Mouse (Mus musculus): ENCODE measurements around the gene Dgat2. TPM values are rescaled to one million over a fixed set of nuclear protein-coding genes. Genes with fewer than 3 reads are reported as not detected.

Dgat2 gene
- polyA plus RNA-seq, 1 experiment from 2014 or later = 18.5 TPM

- H3K27me3 ChIP-seq (replicated peaks; ENCODE audit: control insufficient read depth, insufficient read depth, low read length) = no peaks in the 10 kb centered on the region
Observed at GRCm38 (mm10) chr7:99149017-99149416, 33.5 kb downstream of the Dgat2 start.

GRCm38 (mm10) chr7:99147494-99147893 lies 35.0 kb downstream of the Dgat2 start:
- Histone ChIP-seq H3K4me3 (replicated peaks; ENCODE audit: low read length) (no peak overlapping the region), H3K27me3 (replicated peaks; ENCODE audit: control insufficient read depth, insufficient read depth, low read length) (no peaks in the 10 kb centered on the region), H3K4me2 (ENCODE audit: low read length) (no peak overlapping the region), H3K9ac (replicated peaks; ENCODE audit: low read depth, low read length) (no peak overlapping the region), H3K9me3 (ENCODE audit: control insufficient read depth, low read length) (no peaks in the 10 kb centered on the region), H3K36me3 (ENCODE audit: control insufficient read depth, insufficient read depth) (no peaks in the 10 kb centered on the region), H3K27ac (ENCODE audit: low read length) (no peak overlapping the region), H3K4me1 (replicated peaks; ENCODE audit: control insufficient read depth, insufficient read depth, low read length) (no peaks in the 10 kb centered on the region)
- 90% methylated on average over 7 of the region's 7 CpGs for WGBS
- ATAC-seq = no peak

More at GRCm38 (mm10) chr7:99149017-99149416, 33.5 kb downstream of the Dgat2 start:
- H3K4me3 ChIP-seq (replicated peaks; ENCODE audit: low read length) = no peak overlapping the region
- H3K4me1 ChIP-seq (replicated peaks; ENCODE audit: control insufficient read depth, insufficient read depth, low read length) = no peaks in the 10 kb centered on the region
- no peak overlapping the region for H3K9ac ChIP-seq (replicated peaks; ENCODE audit: low read depth, low read length)
- 43% methylated on average over 1 of the region's 1 CpGs for WGBS
- H3K36me3 ChIP-seq (ENCODE audit: control insufficient read depth, insufficient read depth) = no peaks in the 10 kb centered on the region
- ATAC-seq = no peak
- no peak overlapping the region for H3K4me2 ChIP-seq (ENCODE audit: low read length)
- no peaks in the 10 kb centered on the region for H3K9me3 ChIP-seq (ENCODE audit: control insufficient read depth, low read length)
- no peak overlapping the region for H3K27ac ChIP-seq (ENCODE audit: low read length)

- H3K4me3 ChIP-seq (replicated peaks; ENCODE audit: low read length) = no peak overlapping the region
- no peak overlapping the region for H3K4me2 ChIP-seq (ENCODE audit: low read length)
- H3K4me1 ChIP-seq (replicated peaks; ENCODE audit: control insufficient read depth, insufficient read depth, low read length) = peaks cover 2% of the 10 kb centered on the region
- no peak overlapping the region for H3K27ac ChIP-seq (ENCODE audit: low read length)
- no peaks in the 10 kb centered on the region for H3K9me3 ChIP-seq (ENCODE audit: control insufficient read depth, low read length)
- no peaks in the 10 kb centered on the region for H3K36me3 ChIP-seq (ENCODE audit: control insufficient read depth, insufficient read depth)
- H3K27me3 ChIP-seq (replicated peaks; ENCODE audit: control insufficient read depth, insufficient read depth, low read length) = no peaks in the 10 kb centered on the region
- no peak for ATAC-seq
- H3K9ac ChIP-seq (replicated peaks; ENCODE audit: low read depth, low read length) = no peak overlapping the region
- WGBS = 77% methylated on average over 7 of the region's 7 CpGs
Observed at GRCm38 (mm10) chr7:99146906-99147305, 35.6 kb downstream of the Dgat2 start.

GRCm38 (mm10) chr7:99146011-99146410 lies 36.5 kb downstream of the Dgat2 start:
- H3K9me3 ChIP-seq (ENCODE audit: control insufficient read depth, low read length) = no peaks in the 10 kb centered on the region
- no peak overlapping the region for H3K27ac ChIP-seq (ENCODE audit: low read length)
- no peak for ATAC-seq

GRCm38 (mm10) chr7:99144616-99145015 lies 37.9 kb downstream of the Dgat2 start:
- Histone ChIP-seq H3K36me3 (ENCODE audit: control insufficient read depth, insufficient read depth) (no peaks in the 10 kb centered on the region), H3K27ac (ENCODE audit: low read length) (no peak overlapping the region), H3K4me1 (replicated peaks; ENCODE audit: control insufficient read depth, insufficient read depth, low read length) (peaks cover 11% of the 10 kb centered on the region), H3K9me3 (ENCODE audit: control insufficient read depth, low read length) (no peaks in the 10 kb centered on the region), H3K4me3 (replicated peaks; ENCODE audit: low read length) (no peak overlapping the region), H3K27me3 (replicated peaks; ENCODE audit: control insufficient read depth, insufficient read depth, low read length) (no peaks in the 10 kb centered on the region), H3K9ac (replicated peaks; ENCODE audit: low read depth, low read length) (no peak overlapping the region), H3K4me2 (ENCODE audit: low read length) (no peak overlapping the region)
- no peak for ATAC-seq
- WGBS = 74% methylated on average over 11 of the region's 11 CpGs

More at GRCm38 (mm10) chr7:99146011-99146410, 36.5 kb downstream of the Dgat2 start:
- H3K4me1 ChIP-seq (replicated peaks; ENCODE audit: control insufficient read depth, insufficient read depth, low read length) = peaks cover 6% of the 10 kb centered on the region
- no peaks in the 10 kb centered on the region for H3K36me3 ChIP-seq (ENCODE audit: control insufficient read depth, insufficient read depth)
- no peaks in the 10 kb centered on the region for H3K27me3 ChIP-seq (replicated peaks; ENCODE audit: control insufficient read depth, insufficient read depth, low read length)
- no peak overlapping the region for H3K9ac ChIP-seq (replicated peaks; ENCODE audit: low read depth, low read length)
- WGBS = 67% methylated on average over 7 of the region's 7 CpGs
- H3K4me3 ChIP-seq (replicated peaks; ENCODE audit: low read length) = no peak overlapping the region
- H3K4me2 ChIP-seq (ENCODE audit: low read length) = no peak overlapping the region

- WGBS = 75% methylated on average over 3 of the region's 3 CpGs
- H3K27ac ChIP-seq (ENCODE audit: low read length) = no peak overlapping the region
- H3K9ac ChIP-seq (replicated peaks; ENCODE audit: low read depth, low read length) = no peak overlapping the region
- no peak for ATAC-seq
- H3K36me3 ChIP-seq (ENCODE audit: control insufficient read depth, insufficient read depth) = no peaks in the 10 kb centered on the region
- H3K4me1 ChIP-seq (replicated peaks; ENCODE audit: control insufficient read depth, insufficient read depth, low read length) = peaks cover 17% of the 10 kb centered on the region
- H3K4me2 ChIP-seq (ENCODE audit: low read length) = no peak overlapping the region
- H3K4me3 ChIP-seq (replicated peaks; ENCODE audit: low read length) = no peak overlapping the region
- H3K9me3 ChIP-seq (ENCODE audit: control insufficient read depth, low read length) = no peaks in the 10 kb centered on the region
- H3K27me3 ChIP-seq (replicated peaks; ENCODE audit: control insufficient read depth, insufficient read depth, low read length) = no peaks in the 10 kb centered on the region
Observed at GRCm38 (mm10) chr7:99143244-99143643, 39.3 kb downstream of the Dgat2 start.

DNA sequence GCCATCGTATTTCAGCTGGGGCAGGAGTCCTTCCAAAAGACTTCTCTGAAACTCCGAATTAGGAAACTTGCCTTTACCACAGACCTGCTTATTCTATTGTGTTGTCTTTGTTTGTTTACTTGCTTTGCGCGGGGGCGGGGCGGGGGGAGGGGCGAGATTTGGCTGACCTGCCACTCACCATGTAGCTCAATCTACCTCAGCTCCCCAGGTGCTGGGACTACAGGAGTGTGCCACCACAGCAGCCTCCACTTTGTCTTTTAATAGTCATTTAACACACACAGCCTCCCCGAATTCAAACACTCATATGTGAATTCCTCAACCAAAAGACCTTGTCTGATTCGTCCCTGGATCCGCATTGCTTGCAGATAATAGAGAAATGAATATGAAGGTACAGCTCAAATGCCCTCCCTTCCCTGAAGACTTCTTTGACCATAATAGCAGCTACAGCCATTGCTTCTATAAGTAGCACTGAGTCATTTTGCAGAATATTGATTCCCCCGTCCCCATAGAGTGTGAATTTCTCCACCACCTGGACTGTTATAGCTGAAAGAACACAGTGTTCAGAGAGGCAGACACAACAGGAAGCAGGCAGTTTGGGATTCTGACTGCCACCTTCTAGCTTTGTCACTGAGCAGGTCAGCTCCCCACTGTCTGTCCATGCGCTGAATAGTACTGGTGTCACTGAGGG lies 40.5 kb downstream of the Dgat2 start:
- Histone ChIP-seq H3K9me3 (ENCODE audit: control insufficient read depth, low read length) (no peaks in the 10 kb centered on the region), H3K4me1 (replicated peaks; ENCODE audit: control insufficient read depth, insufficient read depth, low read length) (peaks cover 17% of the 10 kb centered on the region), H3K27me3 (replicated peaks; ENCODE audit: control insufficient read depth, insufficient read depth, low read length) (no peaks in the 10 kb centered on the region), H3K36me3 (ENCODE audit: control insufficient read depth, insufficient read depth) (no peaks in the 10 kb centered on the region), H3K9ac (replicated peaks; ENCODE audit: low read depth, low read length) (peak overlapping the region; percentile 38), H3K4me2 (ENCODE audit: low read length) (peak overlapping the region; percentile 70), H3K27ac (ENCODE audit: low read length) (peak overlapping the region; percentile 34), H3K4me3 (replicated peaks; ENCODE audit: low read length) (peak overlapping the region; percentile 97)
- WGBS = 27% methylated on average over 12 of the region's 12 CpGs
- no peak for ATAC-seq

DNA sequence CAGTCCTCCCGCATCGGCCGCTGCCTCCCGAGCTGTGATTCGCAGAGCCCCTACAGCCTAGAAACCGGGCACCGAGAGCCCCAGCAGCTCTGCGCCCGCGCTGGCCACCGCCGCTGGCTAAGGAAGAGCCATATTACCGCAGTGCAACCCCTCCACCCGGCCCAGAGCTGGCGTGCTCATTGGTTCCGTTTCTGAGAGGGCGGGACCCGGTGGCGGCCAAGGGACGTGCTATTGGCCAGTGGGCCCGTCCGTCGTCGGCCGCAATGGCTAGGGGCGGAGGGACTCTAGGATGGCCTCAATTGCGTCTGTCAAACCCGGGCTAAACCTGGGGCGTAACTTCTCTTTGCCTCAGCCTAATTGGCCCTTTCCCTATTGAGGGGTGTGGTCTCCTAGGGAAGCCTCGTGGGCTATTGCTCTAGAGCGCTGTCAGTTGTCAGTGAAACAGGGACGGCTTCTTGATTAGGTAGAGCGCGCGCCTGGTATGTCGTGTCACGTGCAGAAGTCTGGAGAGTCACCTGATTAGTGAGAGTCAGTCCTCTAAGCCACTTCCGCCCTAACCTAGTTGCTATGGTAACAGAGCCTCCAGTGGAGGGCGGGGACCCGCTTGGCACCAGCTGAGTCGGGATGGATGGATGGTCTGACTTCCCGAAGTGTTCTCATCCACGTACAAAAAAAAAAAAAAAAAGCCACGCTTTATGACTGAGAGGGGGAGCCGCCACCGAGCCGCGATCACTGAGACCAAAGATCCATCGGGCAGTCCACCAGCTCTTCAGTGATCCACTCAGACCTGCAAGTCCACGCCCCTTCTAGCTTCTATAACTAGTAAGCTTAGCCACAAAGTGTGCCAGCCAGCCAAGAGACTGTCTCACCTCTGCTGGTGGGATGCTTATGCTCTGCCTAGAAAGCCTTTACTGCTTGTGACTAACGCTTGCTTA lies 41.3 kb downstream of the Dgat2 start, which contains the start of gene Uvrag:
TSS of gene Uvrag (minus strand) at position 158 of the 935 bp plus-strand sequence.
- WGBS = under 1% methylated on average over 51 of the region's 51 CpGs

DNA sequence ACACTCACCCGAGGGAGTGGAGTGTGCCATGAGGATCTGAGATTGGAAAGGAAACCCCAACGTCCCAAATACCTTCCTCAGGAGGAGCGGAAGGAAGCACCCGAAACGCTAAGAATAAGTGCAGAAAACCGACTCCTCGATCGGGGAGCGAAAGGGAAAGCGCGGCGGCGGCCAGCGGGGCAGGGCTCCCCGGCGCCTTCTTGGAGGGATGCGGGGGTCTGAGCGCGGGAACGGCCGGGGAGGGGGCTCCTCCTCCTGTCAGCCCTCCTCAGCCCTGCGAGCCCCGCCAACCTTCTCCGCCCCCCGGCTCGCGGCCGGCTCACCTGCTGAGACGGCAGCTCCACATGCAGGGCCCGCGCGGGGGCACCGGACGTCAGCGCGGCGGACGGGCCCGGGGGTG lies 42.0 kb downstream of the Dgat2 start:
- H3K9ac ChIP-seq (replicated peaks; ENCODE audit: low read depth, low read length) = peak overlapping the region; percentile 89
- WGBS = under 1% methylated on average over 38 of the region's 39 CpGs
- ATAC-seq = no peak
- H3K4me3 ChIP-seq (replicated peaks; ENCODE audit: low read length) = peak overlapping the region; percentile 97
- H3K4me1 ChIP-seq (replicated peaks; ENCODE audit: control insufficient read depth, insufficient read depth, low read length) = peaks cover 17% of the 10 kb centered on the region
- H3K9me3 ChIP-seq (ENCODE audit: control insufficient read depth, low read length) = no peaks in the 10 kb centered on the region
- no peaks in the 10 kb centered on the region for H3K27me3 ChIP-seq (replicated peaks; ENCODE audit: control insufficient read depth, insufficient read depth, low read length)
- H3K4me2 ChIP-seq (ENCODE audit: low read length) = peak overlapping the region; percentile 85
- H3K27ac ChIP-seq (ENCODE audit: low read length) = peak overlapping the region; percentile 84
- H3K36me3 ChIP-seq (ENCODE audit: control insufficient read depth, insufficient read depth) = no peaks in the 10 kb centered on the region

More for the DNA sequence above, 41.3 kb downstream of the Dgat2 start, which contains the start of gene Uvrag:
- H3K9ac ChIP-seq (replicated peaks; ENCODE audit: low read depth, low read length) = peak within 1 kb of the TSS; percentile 89
- peak within 1 kb of the TSS; percentile 97 for H3K4me3 ChIP-seq (replicated peaks; ENCODE audit: low read length)
- H3K27ac ChIP-seq (ENCODE audit: low read length) = peak within 1 kb of the TSS; percentile 84
- peak within 1 kb of the TSS; percentile 85 for H3K4me2 ChIP-seq (ENCODE audit: low read length)
- H3K36me3 ChIP-seq (ENCODE audit: control insufficient read depth, insufficient read depth) = no peaks in the 10 kb centered on the region
- no peaks in the 10 kb centered on the region for H3K9me3 ChIP-seq (ENCODE audit: control insufficient read depth, low read length)
- H3K27me3 ChIP-seq (replicated peaks; ENCODE audit: control insufficient read depth, insufficient read depth, low read length) = no peaks in the 10 kb centered on the region
- peak; percentile 98 for ATAC-seq
- H3K4me1 ChIP-seq (replicated peaks; ENCODE audit: control insufficient read depth, insufficient read depth, low read length) = peaks cover 17% of the 10 kb centered on the region

Data from forebrain, embryonic 16.5 days (tissue).